8 mouse cellular contexts compared by ENCODE assay signal in genomic region chr5:52189664-52190365, GRCm38 (mm10). TPM values are rescaled to one million over a fixed set of nuclear protein-coding genes. Genes with fewer than 3 reads are reported as not detected.
DNase-seq lines count a peak whose midpoint lies in the region; ATAC-seq and TF ChIP-seq lines count a peak whose summit lies in the region.

No protein-coding gene starts in this region.

- DNase-seq in CD4-positive, CD25-positive, alpha-beta regulatory T cell, adult 2 months (ENCODE audit: low read depth, low spot score): peak; percentile 83
- DNase-seq in ZHBTc4 (ENCODE audit: low read depth, low spot score): peak; percentile 63
- DNase-seq in heart, adult 2 months: no peak
- DNase-seq in ovary, adult 18-20 months (ENCODE audit: low spot score): peak; percentile 26
- peak; percentile 78 for DNase-seq in thymus, postnatal 14 days

- TF ChIP-seq CTCF in heart, adult 2 months (IDR thresholded peaks at IDR 0.05): no peak

- H3K27me3 ChIP-seq in embryonic facial prominence, embryonic 13.5 days: no peaks in the 10 kb centered on the region
- H3K27me3 ChIP-seq in heart, adult 2 months (ENCODE audit: control insufficient read depth, insufficient read depth, low read length): no peaks in the 10 kb centered on the region
- no peaks in the 10 kb centered on the region for H3K27me3 ChIP-seq in kidney, embryonic 15.5 days
- H3K27me3 ChIP-seq in lung, embryonic 16.5 days (ENCODE audit: control insufficient read depth, insufficient read depth, low read depth, low read length): no peaks in the 10 kb centered on the region

- peaks cover 26% of the 10 kb centered on the region for H3K4me1 ChIP-seq in embryonic facial prominence, embryonic 13.5 days
- H3K4me1 ChIP-seq in heart, adult 2 months (ENCODE audit: control insufficient read depth, insufficient read depth, low read length): peaks cover 13% of the 10 kb centered on the region
- H3K4me1 ChIP-seq in kidney, embryonic 15.5 days: peaks cover 27% of the 10 kb centered on the region
- H3K4me1 ChIP-seq in lung, embryonic 16.5 days (replicated peaks; ENCODE audit: control insufficient read depth, insufficient read depth, low read length): peaks cover 15% of the 10 kb centered on the region

- H3K9ac ChIP-seq in embryonic facial prominence, embryonic 13.5 days: peak overlapping the region; percentile 99
- peak overlapping the region; percentile 95 for H3K9ac ChIP-seq in heart, adult 2 months (ENCODE audit: low read depth, low read length)
- peak overlapping the region; percentile 92 for H3K9ac ChIP-seq in kidney, embryonic 15.5 days
- peak overlapping the region; percentile 100 for H3K9ac ChIP-seq in lung, embryonic 16.5 days (ENCODE audit: low read length)

- peaks cover 7% of the 10 kb centered on the region for H3K79me2 ChIP-seq in heart, adult 2 months (replicated peaks; ENCODE audit: control insufficient read depth, insufficient read depth, low read length)

- H3K4me3 ChIP-seq in embryonic facial prominence, embryonic 13.5 days: peak overlapping the region; percentile 97
- H3K4me3 ChIP-seq in heart, adult 2 months: peak overlapping the region; percentile 92
- peak overlapping the region; percentile 80 for H3K4me3 ChIP-seq in kidney, embryonic 15.5 days (replicated peaks)
- peak overlapping the region; percentile 96 for H3K4me3 ChIP-seq in lung, embryonic 16.5 days (ENCODE audit: low read length)

- no peak for TF ChIP-seq POLR2A in heart, adult 2 months (IDR thresholded peaks at IDR 0.05; ENCODE audit: insufficient read depth, low read depth, low read length)

- peak; percentile 73 for ATAC-seq in embryonic facial prominence, embryonic 13.5 days (ENCODE audit: insufficient number of reproducible peaks, insufficient read depth, low FRiP score, low TSS enrichment, low read depth)
- ATAC-seq in kidney, embryonic 15.5 days (replicated peaks; ENCODE audit: low FRiP score): peak; percentile 85
- ATAC-seq in lung, embryonic 16.5 days (ENCODE audit: low read depth): peak; percentile 70

- peak overlapping the region; percentile 96 for H3K27ac ChIP-seq in embryonic facial prominence, embryonic 13.5 days
- peak overlapping the region; percentile 95 for H3K27ac ChIP-seq in heart, adult 2 months
- peak overlapping the region; percentile 92 for H3K27ac ChIP-seq in kidney, embryonic 15.5 days
- H3K27ac ChIP-seq in lung, embryonic 16.5 days (ENCODE audit: low read length): peak overlapping the region; percentile 92

- H3K9me3 ChIP-seq in embryonic facial prominence, embryonic 13.5 days: no peaks in the 10 kb centered on the region
- H3K9me3 ChIP-seq in kidney, embryonic 15.5 days (replicated peaks): no peaks in the 10 kb centered on the region
- H3K9me3 ChIP-seq in lung, embryonic 16.5 days (ENCODE audit: control insufficient read depth, low read length): no peaks in the 10 kb centered on the region

- WGBS in embryonic facial prominence, embryonic 13.5 days: under 1% methylated on average over 63 of the region's 63 CpGs
- whole genome bisulfite sequencing in heart, adult 2 months: under 1% methylated on average over 63 of the region's 63 CpGs
- WGBS in kidney, embryonic 15.5 days: under 1% methylated on average over 63 of the region's 63 CpGs
- WGBS in lung, embryonic 16.5 days: 0% methylated on average over 48 of the region's 63 CpGs

- no peaks in the 10 kb centered on the region for H3K36me3 ChIP-seq in embryonic facial prominence, embryonic 13.5 days
- peaks cover 18% of the 10 kb centered on the region for H3K36me3 ChIP-seq in heart, adult 2 months (ENCODE audit: control insufficient read depth, insufficient read depth, low read length)
- no peaks in the 10 kb centered on the region for H3K36me3 ChIP-seq in kidney, embryonic 15.5 days
- H3K36me3 ChIP-seq in lung, embryonic 16.5 days (ENCODE audit: control insufficient read depth, insufficient read depth, low read length): no peaks in the 10 kb centered on the region; the same call in 1 of the 2 replicates

- intact Hi-C loops in heart, adult 2 months (cut with DNase I): loop anchor here (1.0 to 5.0 kb wide), 2 partner anchors 48 to 282 kb away; partner anchors contain the start of gene Ccdc149

- TF ChIP-seq EP300 in heart, adult 2 months (IDR thresholded peaks at IDR 0.05; ENCODE audit: insufficient read depth, low read depth, low read length): no peak

- peak overlapping the region; percentile 76 for H3K4me2 ChIP-seq in embryonic facial prominence, embryonic 13.5 days
- H3K4me2 ChIP-seq in kidney, embryonic 15.5 days: peak overlapping the region; percentile 74
- peak overlapping the region; percentile 86 for H3K4me2 ChIP-seq in lung, embryonic 16.5 days (ENCODE audit: low read depth, low read length)

RNA-seq across cellular contexts. Expression of gene Dhx15, which starts 0.5 kb away (rescaled TPM):
- 176 and 178 TPM in 2 replicates for polyA plus RNA-seq in embryonic facial prominence, embryonic 13.5 days (2015; fragmentation: Nextera tagmentation; extraction: Ambion mirVana)
- 10 to 100 TPM; 54.1 to 54.8 TPM for total RNA-seq in heart, adult 2 months (2021)
- 24.0 and 51.3 TPM in 2 replicates for polyA plus RNA-seq in heart, adult 2 months (2012; rRNA removed)
- 177 and 182 TPM in 2 replicates for polyA plus RNA-seq in kidney, embryonic 15.5 days (2015; fragmentation: Nextera tagmentation; extraction: Ambion mirVana)
- polyA plus RNA-seq in lung, embryonic 16.5 days (2015; fragmentation: Nextera tagmentation; extraction: Ambion mirVana): 161 and 162 TPM in 2 replicates

Comparison
In these comparisons a context has a peak if more than half of its experiments do, and no peak if none do; other contexts are left out.
1. DNase-seq: peak in CD4-positive, CD25-positive, alpha-beta regulatory T cell, adult 2 months (single experiment), ZHBTc4 (single experiment), ovary, adult 18-20 months (single experiment) and thymus, postnatal 14 days (single experiment); none in heart, adult 2 months (0 of 2).
2. Peak in every context shown above with its lines, with median percentiles within 50 percentile points of each other: ATAC-seq, H3K27ac ChIP-seq, H3K4me2 ChIP-seq, H3K4me3 ChIP-seq and H3K9ac ChIP-seq.